Mouse (Mus musculus) spleen, postnatal 4 days (tissue): Measurements from ENCODE around the gene 1700034J05Rik.

Source experiments
- DNase-seq, 2 experiments: peaks; one replicate each; pipeline ENCODE4 v3.0.0; 2022; ENCODE audit warnings: low spot score in 2 of 2

The 1700034J05Rik gene

GRCm38 (mm10) chr6:146926415-146926980 is 27.7 kb downstream of the 1700034J05Rik start:
- no peak for DNase-seq

- DNase-seq: no peak
Observed at GRCm38 (mm10) chr6:146918341-146918740, 35.9 kb downstream of the 1700034J05Rik start.

- DNase-seq: no peak
Observed at GRCm38 (mm10) chr6:146917396-146917795, 36.8 kb downstream of the 1700034J05Rik start.

- no peak for DNase-seq
Observed at GRCm38 (mm10) chr6:146915808-146916207, 38.4 kb downstream of the 1700034J05Rik start.

- no peak for DNase-seq
Observed at GRCm38 (mm10) chr6:146913489-146914198, 40.6 kb downstream of the 1700034J05Rik start.

GRCm38 (mm10) chr6:146912835-146913488 is 41.3 kb downstream of the 1700034J05Rik start:
- no peak for DNase-seq

GRCm38 (mm10) chr6:146910801-146911200 is 43.4 kb downstream of the 1700034J05Rik start:
- DNase-seq: no peak

GRCm38 (mm10) chr6:146909725-146910489 is 44.3 kb downstream of the 1700034J05Rik start:
- DNase-seq: no peak

- DNase-seq: no peak
Observed at GRCm38 (mm10) chr6:146908801-146909200, 45.4 kb downstream of the 1700034J05Rik start.

GRCm38 (mm10) chr6:146907795-146908190 is 46.4 kb downstream of the 1700034J05Rik start:
- DNase-seq: no peak

GRCm38 (mm10) chr6:146907061-146907794 is 47.0 kb downstream of the 1700034J05Rik start:
- DNase-seq: no peak

GRCm38 (mm10) chr6:146906000-146906786 is 48.0 kb downstream of the 1700034J05Rik start:
- DNase-seq: no peak

GRCm38 (mm10) chr6:146904707-146905106 is 49.5 kb downstream of the 1700034J05Rik start:
- no peak for DNase-seq

- no peak for DNase-seq
Observed at GRCm38 (mm10) chr6:146903632-146904031, 50.6 kb downstream of the 1700034J05Rik start.

- no peak for DNase-seq
Observed at GRCm38 (mm10) chr6:146901929-146902328, 52.3 kb downstream of the 1700034J05Rik start.
